1 mouse cellular context compared by ENCODE assay signal in the genomic region with DNA sequence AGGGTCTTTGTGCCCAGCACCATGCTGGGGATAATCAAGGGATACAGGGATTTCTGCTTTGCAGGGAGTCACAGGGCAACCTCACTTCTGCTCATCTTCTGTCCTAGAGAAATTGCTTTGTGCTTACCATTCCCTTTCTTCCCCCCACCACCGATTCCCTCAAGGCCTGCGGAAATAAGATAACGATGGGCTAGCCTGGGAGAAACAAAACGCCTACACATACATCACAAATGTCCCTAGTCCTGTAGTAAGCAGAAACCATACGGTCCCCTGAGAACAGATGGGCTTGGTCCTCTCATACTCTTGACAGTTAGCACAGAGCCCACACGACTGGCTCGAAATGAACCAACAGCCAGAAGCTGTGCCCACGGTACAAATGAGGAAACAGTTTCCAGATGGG.
TF ChIP-seq lines count a peak whose summit lies in the region.

No protein-coding gene starts in this region.

TF ChIP-seq in CH12.LX, 34 proteins besides CTCF, POLR2A, EP300 and RAD21:
- TF ChIP-seq JUN (IDR thresholded peaks at IDR 0.05; ENCODE audit: insufficient read depth, low read depth, low read length): no peak
